Comparison of ENCODE assay signal across 25 mouse cellular contexts in the genomic region with DNA sequence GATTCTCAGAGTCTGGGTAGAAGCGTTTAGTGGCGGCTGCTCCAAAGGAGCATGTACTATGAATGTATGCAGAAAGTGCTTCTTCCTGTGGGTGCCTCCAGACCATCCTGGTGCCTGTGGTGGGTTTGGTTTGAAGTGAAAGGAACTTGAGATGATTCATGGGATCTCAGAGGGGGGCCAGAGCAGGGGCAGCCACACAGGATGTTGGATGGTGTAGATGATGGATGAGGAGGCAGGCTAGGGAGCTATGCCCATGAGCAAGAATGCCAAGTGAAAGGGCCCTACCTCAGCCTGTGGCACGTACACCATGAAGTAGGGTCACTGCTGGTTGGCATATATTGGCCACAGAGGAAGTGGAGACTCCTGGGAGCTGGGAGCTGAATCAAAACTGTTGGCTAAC.
A peak's percentile ranks its signal among the peaks of the same experiment; 100 is the strongest.
DNase-seq lines count a peak whose midpoint lies in the region; ATAC-seq and TF ChIP-seq lines count a peak whose summit lies in the region.
"Had no signal": no experiment of that assay in that cellular context is flagged by ENCODE, and none has a peak within 500 bp of the region (broad histone marks: within the 10 kb centered on the region; RNA-seq: fewer than 3 reads in every experiment).

No protein-coding gene starts in this region.

- H3K4me3 ChIP-seq in forebrain, postnatal 0 days (ENCODE audit: low read depth, low read length), result no peak overlapping the region
- H3K4me3 ChIP-seq in forebrain, embryonic 11.5 days (ENCODE audit: low read depth, low read length), result no peak overlapping the region
- H3K4me3 ChIP-seq in megakaryocyte, embryonic 14.5 days (replicated peaks), result peak overlapping the region; percentile 0
- H3K4me3 ChIP-seq in hindbrain, postnatal 0 days (ENCODE audit: low read length), result no peak overlapping the region
- H3K4me3 ChIP-seq in liver, embryonic 11.5 days (ENCODE audit: low read depth, low read length), result no peak overlapping the region
- H3K4me3 ChIP-seq: embryonic facial prominence, embryonic 15.5 days; erythroblast, embryonic 14.5 days; forebrain, embryonic 12.5 days; heart, adult 2 months; heart, embryonic 15.5 days; intestine, embryonic 15.5 days had no signal

- peak; percentile 6; the same call in 1 of the 2 replicates for ATAC-seq in forebrain, postnatal 0 days
- ATAC-seq in forebrain, embryonic 11.5 days (replicated peaks; ENCODE audit: low FRiP score), result no peak
- ATAC-seq in megakaryocyte, adult 5-6 weeks (ENCODE audit: poor library complexity, severe bottlenecking), result no peak
- 0 out of 2 replicates have a peak, but pooled peaks have one; percentile 7 for ATAC-seq in hindbrain, postnatal 0 days
- no peak for ATAC-seq in liver, embryonic 11.5 days (replicated peaks; ENCODE audit: low FRiP score)
- ATAC-seq: activated CD4-positive, CD25-positive, alpha-beta regulatory T cell, adult 4 months; forebrain, embryonic 16.5 days; intestine, embryonic 15.5 days; Patski had no signal

- no peaks in the 10 kb centered on the region for H3K27me3 ChIP-seq in forebrain, postnatal 0 days (ENCODE audit: insufficient read depth, low read length)
- H3K27me3 ChIP-seq in forebrain, embryonic 11.5 days (ENCODE audit: control insufficient read depth, insufficient read depth, low read length), result no peaks in the 10 kb centered on the region
- H3K27me3 ChIP-seq in megakaryocyte, embryonic 14.5 days (replicated peaks), result peaks cover 37% of the 10 kb centered on the region
- H3K27me3 ChIP-seq in hindbrain, postnatal 0 days (ENCODE audit: insufficient read depth, low read length), result no peaks in the 10 kb centered on the region
- no peaks in the 10 kb centered on the region for H3K27me3 ChIP-seq in liver, embryonic 11.5 days (replicated peaks; ENCODE audit: control insufficient read depth, insufficient read depth, low read length)
- H3K27me3 ChIP-seq: CH12.LX; embryonic facial prominence, embryonic 15.5 days; forebrain, embryonic 12.5 days; heart, embryonic 15.5 days; intestine, embryonic 15.5 days; Patski had no signal

- peaks cover 8% of the 10 kb centered on the region for H3K4me1 ChIP-seq in forebrain, postnatal 0 days (ENCODE audit: insufficient read depth)
- no peaks in the 10 kb centered on the region for H3K4me1 ChIP-seq in forebrain, embryonic 11.5 days (replicated peaks; ENCODE audit: control insufficient read depth, insufficient read depth, low read length)
- H3K4me1 ChIP-seq in megakaryocyte, embryonic 14.5 days, result peaks cover 10% of the 10 kb centered on the region
- H3K4me1 ChIP-seq in hindbrain, postnatal 0 days (ENCODE audit: insufficient read depth, low read length), result peaks cover 5% of the 10 kb centered on the region; the same call in 1 of the 2 replicates
- no peaks in the 10 kb centered on the region for H3K4me1 ChIP-seq in liver, embryonic 11.5 days (replicated peaks; ENCODE audit: control insufficient read depth, insufficient read depth, low read length)
- H3K4me1 ChIP-seq: intestine, embryonic 15.5 days had no signal

- H3K36me3 ChIP-seq in forebrain, postnatal 0 days (ENCODE audit: insufficient read depth), result no peaks in the 10 kb centered on the region
- no peaks in the 10 kb centered on the region for H3K36me3 ChIP-seq in forebrain, embryonic 11.5 days (ENCODE audit: control insufficient read depth, insufficient read depth, low read length)
- H3K36me3 ChIP-seq in megakaryocyte, embryonic 14.5 days (replicated peaks; ENCODE audit: low read length), result no peaks in the 10 kb centered on the region
- no peaks in the 10 kb centered on the region for H3K36me3 ChIP-seq in hindbrain, postnatal 0 days (ENCODE audit: insufficient read depth, low read length)
- no peaks in the 10 kb centered on the region for H3K36me3 ChIP-seq in liver, embryonic 11.5 days (ENCODE audit: control insufficient read depth, insufficient read depth, low read length)
- H3K36me3 ChIP-seq: embryonic facial prominence, embryonic 15.5 days; forebrain, embryonic 12.5 days; heart, embryonic 15.5 days; intestine, embryonic 15.5 days had no signal

- no peak for TF ChIP-seq CTCF in forebrain, postnatal 0 days (IDR thresholded peaks at IDR 0.05; ENCODE audit: low read depth)
- TF ChIP-seq CTCF in hindbrain, postnatal 0 days (IDR thresholded peaks at IDR 0.05; ENCODE audit: low read depth), result no peak

- no peak for DNase-seq in forebrain, postnatal 0 days
- DNase-seq in forebrain, embryonic 11.5 days (ENCODE audit: low spot score), result no peak
- DNase-seq in hindbrain, postnatal 0 days (ENCODE audit: low spot score), result no peak
- DNase-seq in liver, embryonic 11.5 days (ENCODE audit: low spot score), result no peak
- DNase-seq in embryo, embryonic 10.5 days (ENCODE audit: low spot score), result no peak
- DNase-seq: adrenal gland, postnatal 14 days; cerebellum, adult 11-12 months; cerebellum, adult 9-10 months; cerebellum, postnatal 25 days; gastrocnemius, postnatal 14 days; heart, adult 2 months; heart, postnatal 14 days; kidney, adult 18-20 months had no signal

- no peak overlapping the region for H3K4me2 ChIP-seq in forebrain, postnatal 0 days (ENCODE audit: low read depth)
- H3K4me2 ChIP-seq in forebrain, embryonic 11.5 days (ENCODE audit: low read depth, low read length, severe bottlenecking), result no peak overlapping the region
- H3K4me2 ChIP-seq in hindbrain, postnatal 0 days (ENCODE audit: low read depth, low read length), result no peak overlapping the region
- no peak overlapping the region for H3K4me2 ChIP-seq in liver, embryonic 11.5 days
- H3K4me2 ChIP-seq: embryonic facial prominence, embryonic 15.5 days; forebrain, embryonic 12.5 days; heart, embryonic 11.5 days; heart, embryonic 15.5 days; intestine, embryonic 15.5 days had no signal

- H3K9ac ChIP-seq in forebrain, postnatal 0 days, result no peak overlapping the region
- H3K9ac ChIP-seq in forebrain, embryonic 11.5 days (ENCODE audit: low read length), result no peak overlapping the region
- H3K9ac ChIP-seq in hindbrain, postnatal 0 days (replicated peaks; ENCODE audit: low read length), result no peak overlapping the region
- H3K9ac ChIP-seq in liver, embryonic 11.5 days (ENCODE audit: low read depth, low read length), result no peak overlapping the region
- H3K9ac ChIP-seq: embryonic facial prominence, embryonic 15.5 days; forebrain, embryonic 12.5 days; heart, embryonic 15.5 days; intestine, embryonic 15.5 days had no signal

- 70% methylated on average over 3 of the region's 3 CpGs for whole genome bisulfite sequencing in forebrain, postnatal 0 days
- 89% methylated on average over 3 of the region's 3 CpGs for WGBS in forebrain, embryonic 11.5 days
- WGBS in hindbrain, postnatal 0 days, result 59% methylated on average over 3 of the region's 3 CpGs
- WGBS in liver, embryonic 11.5 days, result 76% methylated on average over 3 of the region's 3 CpGs

- H3K9me3 ChIP-seq in forebrain, postnatal 0 days (ENCODE audit: low read length), result no peaks in the 10 kb centered on the region
- no peaks in the 10 kb centered on the region for H3K9me3 ChIP-seq in forebrain, embryonic 11.5 days (ENCODE audit: control insufficient read depth, low read length)
- H3K9me3 ChIP-seq in megakaryocyte, embryonic 14.5 days, result peaks cover 3% of the 10 kb centered on the region
- no peaks in the 10 kb centered on the region for H3K9me3 ChIP-seq in hindbrain, postnatal 0 days (ENCODE audit: low read length)
- H3K9me3 ChIP-seq in liver, embryonic 11.5 days (ENCODE audit: control insufficient read depth, low read length), result no peaks in the 10 kb centered on the region
- H3K9me3 ChIP-seq: embryonic facial prominence, embryonic 15.5 days; forebrain, embryonic 12.5 days; heart, embryonic 15.5 days; intestine, embryonic 15.5 days had no signal

- no peak overlapping the region for H3K27ac ChIP-seq in forebrain, postnatal 0 days (ENCODE audit: low read depth, low read length)
- H3K27ac ChIP-seq in forebrain, embryonic 11.5 days (ENCODE audit: low read depth, low read length), result no peak overlapping the region
- no peak overlapping the region for H3K27ac ChIP-seq in hindbrain, postnatal 0 days
- no peak overlapping the region for H3K27ac ChIP-seq in liver, embryonic 11.5 days (ENCODE audit: low read depth, low read length)
- H3K27ac ChIP-seq: embryonic facial prominence, embryonic 15.5 days; forebrain, embryonic 12.5 days; heart, adult 2 months; heart, embryonic 15.5 days; intestine, embryonic 15.5 days had no signal

Comparison
In these comparisons a context has a peak if more than half of its experiments do, and no peak if none do; other contexts are left out.
1. ATAC-seq: peak in forebrain, postnatal 0 days (single experiment) and hindbrain, postnatal 0 days (single experiment); none in forebrain, embryonic 11.5 days (single experiment), megakaryocyte, adult 5-6 weeks (single experiment) and liver, embryonic 11.5 days (single experiment).